Mouse (Mus musculus): ENCODE results near the gene Mllt1.

Mllt1 gene

DNA sequence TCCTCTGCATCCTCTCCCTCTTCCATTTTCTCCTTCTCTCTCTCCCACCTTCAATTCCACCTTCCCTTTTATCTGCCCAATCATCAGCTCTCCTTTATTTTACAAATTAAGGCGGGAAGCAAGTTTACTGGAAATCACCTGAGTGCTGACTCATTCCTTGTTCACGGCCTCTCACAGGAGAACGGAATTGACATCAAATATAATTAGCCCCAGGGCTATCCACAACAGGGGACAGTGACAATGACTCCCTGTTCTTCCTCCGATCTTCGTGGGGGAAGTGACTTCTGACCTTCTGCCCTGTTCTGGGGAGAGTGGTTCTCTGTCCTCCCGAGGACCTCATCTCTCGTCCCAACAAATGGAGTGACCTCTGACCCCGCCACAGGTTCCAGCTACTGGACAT lies 58.2 kb downstream of the Mllt1 start:
- WGBS: 70% methylated on average over 8 of the region's 8 CpGs

GRCm38 (mm10) chr17:56876465-56876864 lies 58.8 kb downstream of the Mllt1 start:
- 84% methylated on average over 3 of the region's 3 CpGs for WGBS

- WGBS: 90% methylated on average over 12 of the region's 12 CpGs
Measured at GRCm38 (mm10) chr17:56874936-56875651, 60.1 kb downstream of the Mllt1 start, which contains the start of gene 1700061G19Rik. 1700061G19Rik (plus strand) TSS chr17:56875477.

DNA sequence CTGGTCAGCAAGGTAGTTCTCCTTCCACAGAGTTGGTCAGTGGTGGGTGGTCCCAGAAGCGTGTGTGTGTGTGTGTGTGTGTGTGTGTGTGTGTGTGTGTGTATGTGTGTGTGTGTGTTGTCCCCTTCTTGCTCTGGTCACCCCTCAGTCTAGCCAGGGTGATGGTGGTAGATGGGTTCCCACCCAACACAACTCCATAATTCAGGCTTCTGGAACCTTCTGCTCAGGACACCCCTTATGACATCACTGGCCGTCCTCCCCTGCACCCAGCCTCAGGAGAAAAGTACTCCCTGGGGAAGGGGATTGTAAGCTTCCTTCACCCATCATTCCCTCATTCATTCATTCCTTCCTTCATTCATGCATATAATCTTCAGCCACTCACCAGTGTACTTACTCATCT lies 61.0 kb downstream of the Mllt1 start, which contains the start of gene Acsbg2:
Acsbg2 (minus strand) TSS at position 211 of the 400 bp plus-strand sequence.
- 92% methylated on average over 2 of the region's 2 CpGs for WGBS

- 80% methylated on average over 7 of the region's 7 CpGs for WGBS
Measured at GRCm38 (mm10) chr17:56872512-56872911, 62.7 kb downstream of the Mllt1 start.

DNA sequence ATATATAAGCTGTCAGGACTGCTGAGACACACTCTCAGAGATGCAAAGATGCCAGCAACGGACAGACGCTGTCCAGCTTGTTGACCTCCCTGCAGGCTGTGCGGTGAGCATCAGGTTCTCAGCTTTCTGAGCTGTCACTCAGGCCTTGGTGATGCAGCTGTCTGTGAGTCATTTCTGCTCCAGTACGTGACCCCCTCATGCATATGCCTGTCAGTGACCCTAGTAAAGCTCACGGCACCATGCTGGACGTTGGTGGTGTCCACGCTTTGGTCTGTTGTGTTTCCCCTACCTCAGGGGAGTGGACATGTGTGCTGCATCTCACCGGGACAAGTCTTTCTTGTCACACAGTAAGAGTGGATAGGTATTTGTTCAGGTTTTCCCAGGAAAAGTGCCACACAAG lies 63.4 kb downstream of the Mllt1 start:
- WGBS: 83% methylated on average over 8 of the region's 8 CpGs

- 71% methylated on average over 15 of the region's 15 CpGs for WGBS
Measured at GRCm38 (mm10) chr17:56870287-56870953, 64.8 kb downstream of the Mllt1 start.

DNA sequence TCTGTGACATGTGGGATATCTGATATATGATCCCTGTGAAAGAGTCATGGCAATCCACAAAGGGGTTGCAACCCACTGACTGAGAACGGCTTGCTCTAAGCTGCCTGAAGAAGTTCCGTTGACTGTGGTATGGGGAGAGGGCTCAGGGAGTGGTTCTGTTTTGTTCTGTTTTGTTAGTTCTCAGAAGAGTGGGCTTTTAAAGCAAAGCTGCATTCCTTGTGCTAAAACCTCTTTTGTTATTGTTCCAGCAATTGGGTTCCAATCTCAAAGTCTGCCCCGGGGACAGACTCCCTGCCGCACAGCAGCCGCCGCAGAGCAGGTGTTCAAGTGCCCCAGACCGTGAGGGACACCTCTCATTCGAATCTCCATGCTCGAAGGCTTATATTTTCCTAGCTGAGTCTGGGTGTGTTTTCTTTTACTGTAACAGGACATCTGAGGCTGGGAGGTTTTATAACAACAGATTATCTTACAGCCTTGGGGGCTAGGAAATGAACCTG lies 65.7 kb downstream of the Mllt1 start:
- WGBS: 67% methylated on average over 9 of the region's 9 CpGs

DNA sequence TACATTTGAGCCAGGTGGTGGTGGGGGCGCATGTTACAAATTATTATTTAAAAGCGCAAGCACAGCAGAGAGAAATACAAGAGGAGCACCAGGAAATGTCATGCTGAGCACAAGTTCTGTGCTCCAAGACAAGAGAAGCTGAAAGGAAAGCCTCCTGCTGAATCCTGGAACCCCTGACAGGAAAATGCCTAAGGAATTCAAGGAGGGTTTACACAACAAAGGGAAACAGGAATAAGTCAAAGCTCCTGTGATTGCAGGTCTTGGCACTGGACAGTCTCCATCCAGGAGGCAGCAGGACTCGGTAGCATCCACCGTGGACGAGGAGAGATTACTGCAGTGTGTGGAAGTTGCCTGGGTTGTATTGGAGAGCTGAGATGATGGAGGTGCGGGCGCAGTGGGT lies 69.1 kb downstream of the Mllt1 start:
- 68% methylated on average over 7 of the region's 7 CpGs for WGBS

GRCm38 (mm10) chr17:56861197-56861596 lies 74.0 kb downstream of the Mllt1 start:
- 72% methylated on average over 3 of the region's 3 CpGs for WGBS

GRCm38 (mm10) chr17:56858922-56859321 lies 76.3 kb downstream of the Mllt1 start:
- WGBS: 50% methylated on average over 7 of the region's 7 CpGs

GRCm38 (mm10) chr17:56858216-56858615 lies 77.0 kb downstream of the Mllt1 start:
- WGBS: 59% methylated on average over 4 of the region's 4 CpGs

DNA sequence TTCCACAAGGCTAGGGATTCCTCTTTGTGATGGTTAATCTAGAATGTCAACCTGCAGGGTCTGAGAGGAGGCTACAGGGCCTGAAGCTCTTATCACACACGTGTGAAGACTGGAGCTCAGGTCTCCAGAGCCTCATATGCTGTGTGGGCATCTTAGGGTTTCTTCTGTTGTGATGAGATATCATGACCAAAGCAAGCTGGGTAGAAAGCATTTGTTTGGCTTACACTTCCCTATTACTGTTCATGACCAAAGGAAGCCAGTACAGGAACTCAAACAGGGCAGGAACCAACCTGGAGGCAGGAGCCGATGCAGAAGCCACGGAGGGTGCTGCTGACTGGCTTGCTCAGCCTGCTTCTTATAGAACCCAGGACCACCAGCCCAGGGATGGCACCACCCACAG lies 79.8 kb downstream of the Mllt1 start:
- 77% methylated on average over 3 of the region's 3 CpGs for WGBS

DNA sequence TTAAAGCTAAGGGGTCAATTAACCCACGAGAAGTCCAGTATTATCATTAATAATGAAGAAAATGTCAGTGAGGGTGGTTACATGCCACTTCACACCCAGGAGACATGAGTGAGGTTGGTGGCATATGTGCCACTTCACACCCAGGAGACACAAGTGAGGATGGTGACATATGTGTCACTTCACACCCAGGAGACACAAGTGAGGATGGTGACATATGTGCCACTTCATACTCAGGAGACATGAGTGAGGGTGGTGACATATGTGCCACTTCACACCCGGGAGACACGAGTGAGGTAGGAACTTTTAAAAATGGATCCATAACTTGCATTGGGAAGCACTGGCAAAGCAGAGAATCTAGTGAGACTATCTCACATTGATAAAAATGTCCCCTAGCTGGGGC lies 84.0 kb downstream of the Mllt1 start:
- 52% methylated on average over 3 of the region's 3 CpGs for WGBS

GRCm38 (mm10) chr17:56849710-56850109 lies 85.5 kb downstream of the Mllt1 start:
- WGBS: 93% methylated on average over 13 of the region's 13 CpGs

DNA sequence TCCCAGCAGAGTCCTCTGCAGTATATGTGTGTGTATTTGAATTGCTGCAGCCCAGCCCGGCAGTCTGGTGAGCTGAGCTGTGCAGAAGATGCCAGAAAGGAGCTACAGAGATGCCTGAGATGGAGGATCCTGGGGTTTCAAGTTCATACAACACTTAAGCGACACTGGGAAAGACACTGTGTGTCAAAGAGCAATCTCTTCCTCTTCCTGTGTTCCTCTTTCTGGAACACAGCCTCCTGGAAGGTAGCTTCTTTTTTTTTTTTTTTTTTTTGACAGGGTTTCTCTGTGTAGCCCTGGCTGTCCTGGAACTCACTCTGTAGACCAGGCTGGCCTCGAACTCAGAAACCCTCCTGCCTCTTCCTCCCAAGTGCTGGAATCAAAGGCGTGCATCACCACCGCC lies 86.4 kb downstream of the Mllt1 start:
- 90% methylated on average over 5 of the region's 5 CpGs for WGBS

GRCm38 (mm10) chr17:56843678-56844077 lies 91.5 kb downstream of the Mllt1 start:
- WGBS: 89% methylated on average over 5 of the region's 5 CpGs
